Mouse (Mus musculus): ENCODE measurements around the gene Olfr1392. TPM values are rescaled to one million over a fixed set of nuclear protein-coding genes. Genes with fewer than 3 reads are reported as not detected.
A peak's percentile ranks its signal among the peaks of the same experiment; 100 is the strongest.

Gene Olfr1392
- total and polyA plus RNA-seq, 2 experiments: 0.09 TPM; not detected in 1

GRCm38 (mm10) chr11:49267970-49268579, 17.0 kb upstream of the Olfr1392 start:
- H3K36me3 ChIP-seq (ENCODE audit: control insufficient read depth, insufficient read depth, low read length): no peaks in the 10 kb centered on the region
- DNase-seq (ENCODE audit: extremely low read depth, low read depth, low spot score): peak; percentile 44
- peaks cover 4% of the 10 kb centered on the region; the same call in 1 of the 2 replicates for H3K79me2 ChIP-seq (ENCODE audit: control insufficient read depth, insufficient read depth, low read length)
- H3K27ac ChIP-seq (replicated peaks; ENCODE audit: insufficient read depth, low read depth, low read length): peak overlapping the region; percentile 29
- H3K4me3 ChIP-seq (ENCODE audit: insufficient read depth, low read depth, low read length): no peak overlapping the region
- TF ChIP-seq CTCF (IDR thresholded peaks at IDR 0.05; ENCODE audit: low read depth, low read length) (no peak), POLR2A (IDR thresholded peaks at IDR 0.05; ENCODE audit: extremely low read depth, insufficient read depth, low read length) (no peak)
- no peak overlapping the region for H3K9ac ChIP-seq (ENCODE audit: low read depth, low read length)
- peaks cover 21% of the 10 kb centered on the region for H3K4me1 ChIP-seq (ENCODE audit: control insufficient read depth, insufficient read depth, low read length)
- H3K27me3 ChIP-seq (ENCODE audit: control insufficient read depth, insufficient read depth, low read length): no peaks in the 10 kb centered on the region
- WGBS: 41% methylated on average over 15 of the region's 15 CpGs

GRCm38 (mm10) chr11:49269761-49270160, 15.3 kb upstream of the Olfr1392 start:
- H3K27me3 ChIP-seq (ENCODE audit: control insufficient read depth, insufficient read depth, low read length): no peaks in the 10 kb centered on the region
- no peaks in the 10 kb centered on the region for H3K79me2 ChIP-seq (ENCODE audit: control insufficient read depth, insufficient read depth, low read length)
- DNase-seq (ENCODE audit: extremely low read depth, low read depth, low spot score): no peak
- 91% methylated on average over 9 of the region's 9 CpGs for WGBS
- peaks cover 17% of the 10 kb centered on the region for H3K4me1 ChIP-seq (ENCODE audit: control insufficient read depth, insufficient read depth, low read length)
- TF ChIP-seq POLR2A (IDR thresholded peaks at IDR 0.05; ENCODE audit: extremely low read depth, insufficient read depth, low read length) (no peak), CTCF (IDR thresholded peaks at IDR 0.05; ENCODE audit: low read depth, low read length) (no peak)
- H3K27ac ChIP-seq (replicated peaks; ENCODE audit: insufficient read depth, low read depth, low read length): no peak overlapping the region
- H3K9ac ChIP-seq (ENCODE audit: low read depth, low read length): no peak overlapping the region
- no peak overlapping the region for H3K4me3 ChIP-seq (ENCODE audit: insufficient read depth, low read depth, low read length)
- no peaks in the 10 kb centered on the region for H3K36me3 ChIP-seq (ENCODE audit: control insufficient read depth, insufficient read depth, low read length)

- H3K27ac ChIP-seq (replicated peaks; ENCODE audit: insufficient read depth, low read depth, low read length): no peak overlapping the region
- H3K4me1 ChIP-seq (ENCODE audit: control insufficient read depth, insufficient read depth, low read length): peaks cover 17% of the 10 kb centered on the region
- no peaks in the 10 kb centered on the region for H3K27me3 ChIP-seq (ENCODE audit: control insufficient read depth, insufficient read depth, low read length)
- no peak for TF ChIP-seq POLR2A (IDR thresholded peaks at IDR 0.05; ENCODE audit: extremely low read depth, insufficient read depth, low read length)
- TF ChIP-seq CTCF (IDR thresholded peaks at IDR 0.05; ENCODE audit: low read depth, low read length): no peak
- no peak for DNase-seq (ENCODE audit: extremely low read depth, low read depth, low spot score)
- H3K4me3 ChIP-seq (ENCODE audit: insufficient read depth, low read depth, low read length): no peak overlapping the region
- no peaks in the 10 kb centered on the region for H3K79me2 ChIP-seq (ENCODE audit: control insufficient read depth, insufficient read depth, low read length)
- H3K36me3 ChIP-seq (ENCODE audit: control insufficient read depth, insufficient read depth, low read length): no peaks in the 10 kb centered on the region
- WGBS: 77% methylated on average over 4 of the region's 4 CpGs
- H3K9ac ChIP-seq (ENCODE audit: low read depth, low read length): no peak overlapping the region
These were observed 14.7 kb upstream of the Olfr1392 start for GRCm38 (mm10) chr11:49270368-49270767.

GRCm38 (mm10) chr11:49271334-49271733, 13.7 kb upstream of the Olfr1392 start:
- no peak overlapping the region for H3K27ac ChIP-seq (replicated peaks; ENCODE audit: insufficient read depth, low read depth, low read length)
- H3K79me2 ChIP-seq (ENCODE audit: control insufficient read depth, insufficient read depth, low read length): no peaks in the 10 kb centered on the region
- no peaks in the 10 kb centered on the region for H3K27me3 ChIP-seq (ENCODE audit: control insufficient read depth, insufficient read depth, low read length)
- no peak for TF ChIP-seq CTCF (IDR thresholded peaks at IDR 0.05; ENCODE audit: low read depth, low read length)
- TF ChIP-seq POLR2A (IDR thresholded peaks at IDR 0.05; ENCODE audit: extremely low read depth, insufficient read depth, low read length): no peak
- H3K4me1 ChIP-seq (ENCODE audit: control insufficient read depth, insufficient read depth, low read length): peaks cover 12% of the 10 kb centered on the region
- H3K9ac ChIP-seq (ENCODE audit: low read depth, low read length): no peak overlapping the region
- no peaks in the 10 kb centered on the region for H3K36me3 ChIP-seq (ENCODE audit: control insufficient read depth, insufficient read depth, low read length)
- 30% methylated on average over 7 of the region's 7 CpGs for WGBS
- H3K4me3 ChIP-seq (ENCODE audit: insufficient read depth, low read depth, low read length): no peak overlapping the region
- peak; percentile 62 for DNase-seq (ENCODE audit: extremely low read depth, low read depth, low spot score)

- no peaks in the 10 kb centered on the region for H3K4me1 ChIP-seq (ENCODE audit: control insufficient read depth, insufficient read depth, low read length)
- no peak for DNase-seq (ENCODE audit: extremely low read depth, low read depth, low spot score)
- no peak overlapping the region for H3K9ac ChIP-seq (ENCODE audit: low read depth, low read length)
- H3K36me3 ChIP-seq (ENCODE audit: control insufficient read depth, insufficient read depth, low read length): no peaks in the 10 kb centered on the region
- no peak overlapping the region for H3K4me3 ChIP-seq (ENCODE audit: insufficient read depth, low read depth, low read length)
- 86% methylated on average over 11 of the region's 11 CpGs for WGBS
- H3K27ac ChIP-seq (replicated peaks; ENCODE audit: insufficient read depth, low read depth, low read length): no peak overlapping the region
- TF ChIP-seq CTCF (IDR thresholded peaks at IDR 0.05; ENCODE audit: low read depth, low read length) (no peak), POLR2A (IDR thresholded peaks at IDR 0.05; ENCODE audit: extremely low read depth, insufficient read depth, low read length) (no peak)
- no peaks in the 10 kb centered on the region for H3K27me3 ChIP-seq (ENCODE audit: control insufficient read depth, insufficient read depth, low read length)
- no peaks in the 10 kb centered on the region for H3K79me2 ChIP-seq (ENCODE audit: control insufficient read depth, insufficient read depth, low read length)
These were observed 11.1 kb upstream of the Olfr1392 start for GRCm38 (mm10) chr11:49273834-49274519.

- 79% methylated on average over 3 of the region's 3 CpGs for WGBS
- DNase-seq (ENCODE audit: extremely low read depth, low read depth, low spot score): no peak
- H3K79me2 ChIP-seq (ENCODE audit: control insufficient read depth, insufficient read depth, low read length): no peaks in the 10 kb centered on the region
These were observed 6.9 kb upstream of the Olfr1392 start, which contains the start of gene Olfr1393 for GRCm38 (mm10) chr11:49278222-49278621. TSS of gene Olfr1393 (plus strand) at chr11:49278304.

More at GRCm38 (mm10) chr11:49278222-49278621, 6.9 kb upstream of the Olfr1392 start, which contains the start of gene Olfr1393:
- no peak within 1 kb of the TSS for H3K9ac ChIP-seq (ENCODE audit: low read depth, low read length)
- no peaks in the 10 kb centered on the region for H3K4me1 ChIP-seq (ENCODE audit: control insufficient read depth, insufficient read depth, low read length)
- H3K27me3 ChIP-seq (ENCODE audit: control insufficient read depth, insufficient read depth, low read length): no peaks in the 10 kb centered on the region
- H3K36me3 ChIP-seq (ENCODE audit: control insufficient read depth, insufficient read depth, low read length): no peaks in the 10 kb centered on the region
- H3K27ac ChIP-seq (replicated peaks; ENCODE audit: insufficient read depth, low read depth, low read length): no peak within 1 kb of the TSS
- no peak within 1 kb of the TSS for H3K4me3 ChIP-seq (ENCODE audit: insufficient read depth, low read depth, low read length)
- TF ChIP-seq CTCF (IDR thresholded peaks at IDR 0.05; ENCODE audit: low read depth, low read length) (no peak), POLR2A (IDR thresholded peaks at IDR 0.05; ENCODE audit: extremely low read depth, insufficient read depth, low read length) (no peak)
